Mouse (Mus musculus): ENCODE measurements around the gene Cmtr1. TPM values are rescaled to one million over a fixed set of nuclear protein-coding genes. Genes with fewer than 3 reads are reported as not detected.
"Not testable (repeated sequence)": the region's sequence is repeated elsewhere in the genome, so short reads cannot be mapped to it uniquely, and the experiment has no call there.

Gene Cmtr1
- 23.8 and 25.7 TPM in 2 replicates for polyA plus RNA-seq (2012; rRNA removed)

DNA sequence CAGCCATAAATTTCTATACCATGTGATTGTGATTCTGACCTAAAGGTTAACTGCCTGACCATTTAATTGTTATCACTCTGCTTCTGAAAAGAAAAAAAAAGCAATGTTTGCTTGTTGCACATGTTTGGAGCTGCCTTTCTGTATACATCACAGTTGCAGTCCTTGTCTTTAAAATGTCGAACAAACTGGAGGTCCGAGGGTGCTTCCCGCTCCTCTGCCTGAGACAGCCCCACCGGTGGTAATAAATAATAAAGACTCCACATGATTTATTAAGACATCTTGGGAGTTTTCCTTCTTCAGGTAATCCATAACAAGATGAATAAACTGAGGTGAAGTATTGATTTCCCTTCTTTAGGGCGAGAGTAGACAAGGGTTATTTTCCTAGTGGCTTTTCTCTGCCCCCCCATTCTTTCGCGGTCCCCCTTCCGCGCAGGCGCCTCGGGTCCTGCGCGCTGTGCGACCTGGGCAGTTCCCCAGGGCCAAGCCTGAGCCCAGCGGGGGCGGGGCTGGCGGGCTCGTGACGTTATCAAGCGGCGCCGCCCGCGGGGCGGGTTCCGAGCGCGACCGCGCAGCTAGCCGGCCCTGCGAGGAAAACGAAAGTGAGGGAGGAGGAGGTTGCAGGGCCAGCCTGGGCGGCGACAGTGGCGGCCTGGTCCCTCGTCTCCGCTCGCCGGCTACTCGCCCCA lies at the start of gene Cmtr1:
TSS of gene Cmtr1 (plus strand) at position 520 of the 686 bp plus-strand sequence.
- peak within 1 kb of the TSS; percentile 87 for H3K4me3 ChIP-seq (ENCODE audit: control insufficient read depth, low read depth, low read length)
- H3K27ac ChIP-seq (ENCODE audit: control insufficient read depth, insufficient read depth, low read depth, low read length): peak within 1 kb of the TSS; percentile 68
- no peaks in the 10 kb centered on the region for H3K27me3 ChIP-seq (ENCODE audit: control insufficient read depth, insufficient read depth, low read length)
- no peak for TF ChIP-seq CTCF (IDR thresholded peaks at IDR 0.05; ENCODE audit: control insufficient read depth, insufficient read depth, insufficient replicate concordance, low read depth, low read length)
- TF ChIP-seq POLR2A (IDR thresholded peaks at IDR 0.05; ENCODE audit: control insufficient read depth, low read depth, low read length): peak; percentile 80
- H3K36me3 ChIP-seq (ENCODE audit: control insufficient read depth, insufficient read depth, low read length): peaks cover 1% of the 10 kb centered on the region; the same call in 1 of the 2 replicates
- peaks cover 7% of the 10 kb centered on the region for H3K4me1 ChIP-seq (ENCODE audit: control insufficient read depth, insufficient read depth, low read length)

GRCm38 (mm10) chr17:29613453-29613852 lies 46.9 kb upstream of the Cmtr1 start:
- not testable (repeated sequence) for H3K27me3 ChIP-seq (ENCODE audit: control insufficient read depth, insufficient read depth, low read length); H3K36me3 ChIP-seq (ENCODE audit: control insufficient read depth, insufficient read depth, low read length); H3K27ac ChIP-seq (ENCODE audit: control insufficient read depth, insufficient read depth, low read depth, low read length); H3K4me3 ChIP-seq (ENCODE audit: control insufficient read depth, low read depth, low read length)
- peaks cover 11% of the 10 kb centered on the region for H3K4me1 ChIP-seq (ENCODE audit: control insufficient read depth, insufficient read depth, low read length)

DNA sequence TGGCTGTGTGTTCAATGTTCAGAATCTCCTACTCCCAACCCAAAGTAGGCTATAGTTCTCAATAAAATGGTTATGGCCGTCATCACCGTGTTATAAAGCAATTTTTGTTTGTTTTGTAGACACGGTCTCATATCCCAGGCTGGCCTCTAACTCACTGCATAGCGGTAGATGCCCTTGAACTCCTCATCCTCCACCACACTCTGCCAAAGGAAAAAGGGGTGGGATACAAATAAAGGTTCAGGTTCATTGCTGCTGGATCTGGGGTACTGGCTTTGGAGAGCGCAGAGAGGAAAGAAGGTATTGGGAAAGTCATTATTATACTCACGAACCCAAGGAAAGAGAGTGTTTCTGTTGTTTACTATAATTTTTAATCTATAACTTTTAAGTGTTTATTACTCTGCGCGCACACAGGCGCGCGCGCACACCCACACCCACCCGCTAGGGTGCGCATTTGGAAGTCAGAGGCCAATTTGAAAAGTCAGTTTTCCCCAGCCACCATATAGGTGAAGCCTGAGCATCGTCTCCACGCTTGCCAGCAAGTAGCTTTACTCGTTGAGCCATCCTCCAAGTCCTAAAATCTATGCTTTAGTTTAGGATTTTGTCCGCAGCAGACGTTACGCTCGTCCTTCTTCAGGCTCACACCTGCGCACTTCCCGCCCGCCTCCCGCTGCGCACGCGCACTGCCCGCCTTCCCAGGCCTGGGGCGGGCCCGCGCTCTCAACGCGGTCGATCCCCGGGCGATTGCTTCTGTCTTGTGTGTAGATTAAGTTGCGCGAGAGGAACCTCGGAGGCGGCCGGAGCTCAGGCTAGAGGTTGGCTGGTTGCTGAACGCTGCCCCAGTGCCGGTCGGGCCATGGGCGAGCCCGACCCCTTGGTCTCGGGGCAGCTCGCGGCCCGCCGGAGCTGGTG lies 46.0 kb upstream of the Cmtr1 start, which contains the start of the genes Rnf8 and Gm28043:
TSS of gene Rnf8 (plus strand) at position 676 of the 909 bp plus-strand sequence.
TSS of gene Gm28043 (plus strand) at position 762 of the 909 bp plus-strand sequence.
- peak within 1 kb of the TSS; percentile 92 for H3K4me3 ChIP-seq (ENCODE audit: control insufficient read depth, low read depth, low read length)
- TF ChIP-seq CTCF (IDR thresholded peaks at IDR 0.05; ENCODE audit: control insufficient read depth, insufficient read depth, insufficient replicate concordance, low read depth, low read length) (peak; percentile 37; the same call in 1 of the 2 replicates), POLR2A (IDR thresholded peaks at IDR 0.05; ENCODE audit: control insufficient read depth, low read depth, low read length) (0 out of 2 replicates have a peak, but pooled peaks have one; percentile 32)

DNA sequence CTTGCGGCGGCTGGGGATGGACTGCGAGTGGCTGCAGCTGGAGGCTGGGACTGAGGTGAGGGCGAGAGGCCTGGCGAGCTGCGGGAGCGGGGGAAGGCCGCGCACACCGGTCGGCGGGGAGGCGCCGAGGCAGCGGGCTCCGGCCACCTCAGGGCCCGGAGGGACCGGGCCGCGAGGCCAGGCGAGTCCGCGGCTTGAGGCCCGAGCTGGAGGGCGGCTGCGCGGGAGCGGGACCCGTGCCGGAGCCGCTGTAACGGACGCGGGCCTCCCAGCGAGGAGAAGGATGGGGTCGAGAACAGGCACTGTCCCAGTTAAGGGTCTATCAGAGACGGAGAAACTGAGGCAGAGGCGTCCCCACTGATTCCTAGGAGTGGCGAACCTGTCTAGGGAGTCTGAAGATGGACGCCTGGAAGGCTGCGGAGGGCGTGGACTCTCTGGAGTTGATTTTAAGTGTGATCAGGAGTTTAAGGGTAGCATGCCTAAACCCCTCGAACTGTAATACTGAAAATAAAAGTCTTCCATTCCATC lies 45.3 kb upstream of the Cmtr1 start:
- peak overlapping the region; percentile 92 for H3K4me3 ChIP-seq (ENCODE audit: control insufficient read depth, low read depth, low read length)
- H3K27ac ChIP-seq (ENCODE audit: control insufficient read depth, insufficient read depth, low read depth, low read length): peak overlapping the region; percentile 98
- peak; percentile 64 for TF ChIP-seq POLR2A (IDR thresholded peaks at IDR 0.05; ENCODE audit: control insufficient read depth, low read depth, low read length)
- TF ChIP-seq CTCF (IDR thresholded peaks at IDR 0.05; ENCODE audit: control insufficient read depth, insufficient read depth, insufficient replicate concordance, low read depth, low read length): no peak
- H3K36me3 ChIP-seq (ENCODE audit: control insufficient read depth, insufficient read depth, low read length): peaks cover 3% of the 10 kb centered on the region
- H3K27me3 ChIP-seq (ENCODE audit: control insufficient read depth, insufficient read depth, low read length): no peaks in the 10 kb centered on the region
- peaks cover 11% of the 10 kb centered on the region for H3K4me1 ChIP-seq (ENCODE audit: control insufficient read depth, insufficient read depth, low read length)

More for the DNA sequence above, 46.0 kb upstream of the Cmtr1 start, which contains the start of the genes Rnf8 and Gm28043:
- H3K36me3 ChIP-seq (ENCODE audit: control insufficient read depth, insufficient read depth, low read length): peaks cover 2% of the 10 kb centered on the region
- no peaks in the 10 kb centered on the region for H3K27me3 ChIP-seq (ENCODE audit: control insufficient read depth, insufficient read depth, low read length)
- peak within 1 kb of the TSS; percentile 98 for H3K27ac ChIP-seq (ENCODE audit: control insufficient read depth, insufficient read depth, low read depth, low read length)
- H3K4me1 ChIP-seq (ENCODE audit: control insufficient read depth, insufficient read depth, low read length): peaks cover 11% of the 10 kb centered on the region

GRCm38 (mm10) chr17:29615616-29616015 lies 44.8 kb upstream of the Cmtr1 start:
- H3K4me3 ChIP-seq (ENCODE audit: control insufficient read depth, low read depth, low read length): peak overlapping the region; percentile 92
- peak overlapping the region; percentile 98 for H3K27ac ChIP-seq (ENCODE audit: control insufficient read depth, insufficient read depth, low read depth, low read length)
- H3K27me3 ChIP-seq (ENCODE audit: control insufficient read depth, insufficient read depth, low read length): no peaks in the 10 kb centered on the region
- TF ChIP-seq POLR2A (IDR thresholded peaks at IDR 0.05; ENCODE audit: control insufficient read depth, low read depth, low read length) (no peak), CTCF (IDR thresholded peaks at IDR 0.05; ENCODE audit: control insufficient read depth, insufficient read depth, insufficient replicate concordance, low read depth, low read length) (no peak)
- peaks cover 11% of the 10 kb centered on the region for H3K4me1 ChIP-seq (ENCODE audit: control insufficient read depth, insufficient read depth, low read length)
- H3K36me3 ChIP-seq (ENCODE audit: control insufficient read depth, insufficient read depth, low read length): peaks cover 3% of the 10 kb centered on the region

DNA sequence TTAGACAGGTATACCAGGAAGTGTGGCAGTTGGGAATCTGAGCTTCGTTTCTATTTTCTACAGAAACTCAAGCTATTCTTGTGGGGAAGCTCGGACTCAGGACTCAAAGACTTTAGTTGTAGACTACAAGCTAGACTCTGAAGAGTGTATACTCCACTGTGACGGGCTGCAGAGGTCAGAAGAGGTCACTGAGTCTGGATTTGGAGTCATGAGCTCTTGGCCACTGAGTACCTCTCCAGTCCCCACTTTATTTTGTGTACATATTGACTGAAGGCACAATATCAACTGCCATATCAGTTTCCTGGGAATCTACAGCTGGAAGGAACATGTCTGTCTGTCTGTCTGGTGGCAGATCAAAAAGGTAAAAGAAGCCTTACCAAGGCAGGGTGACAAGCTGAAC lies 41.2 kb upstream of the Cmtr1 start:
- no peak for TF ChIP-seq POLR2A (IDR thresholded peaks at IDR 0.05; ENCODE audit: control insufficient read depth, low read depth, low read length)
- no peak for TF ChIP-seq CTCF (IDR thresholded peaks at IDR 0.05; ENCODE audit: control insufficient read depth, insufficient read depth, insufficient replicate concordance, low read depth, low read length)
- Histone ChIP-seq H3K36me3 (ENCODE audit: control insufficient read depth, insufficient read depth, low read length) (peaks cover 3% of the 10 kb centered on the region), H3K4me1 (ENCODE audit: control insufficient read depth, insufficient read depth, low read length) (peaks cover 11% of the 10 kb centered on the region), H3K4me3 (ENCODE audit: control insufficient read depth, low read depth, low read length) (no peak overlapping the region), H3K27me3 (ENCODE audit: control insufficient read depth, insufficient read depth, low read length) (no peaks in the 10 kb centered on the region), H3K27ac (ENCODE audit: control insufficient read depth, insufficient read depth, low read depth, low read length) (no peak overlapping the region)

DNA sequence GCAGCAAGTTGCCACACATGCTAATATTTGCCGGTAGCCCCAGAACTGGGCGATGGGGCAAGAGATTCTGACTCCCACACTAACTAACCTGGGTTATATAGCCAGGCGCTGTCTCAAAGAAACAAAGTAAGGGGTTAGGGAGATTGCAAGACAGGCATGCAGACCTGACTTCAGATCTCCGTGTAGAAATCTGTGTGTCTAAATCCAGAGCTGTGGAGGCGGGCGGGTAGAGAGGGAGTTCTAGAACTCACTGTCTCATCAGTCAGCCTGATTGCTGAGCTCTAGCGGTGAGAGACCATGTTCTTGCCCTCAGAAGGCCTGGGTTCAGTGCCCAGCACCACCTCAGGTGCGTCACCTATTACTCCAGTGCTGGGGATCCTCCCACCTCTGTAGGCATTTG lies 36.9 kb upstream of the Cmtr1 start:
- H3K4me1 ChIP-seq (ENCODE audit: control insufficient read depth, insufficient read depth, low read length): no peaks in the 10 kb centered on the region
- no peak overlapping the region for H3K4me3 ChIP-seq (ENCODE audit: control insufficient read depth, low read depth, low read length)
- H3K36me3 ChIP-seq (ENCODE audit: control insufficient read depth, insufficient read depth, low read length): peaks cover 3% of the 10 kb centered on the region
- no peaks in the 10 kb centered on the region for H3K27me3 ChIP-seq (ENCODE audit: control insufficient read depth, insufficient read depth, low read length)
- H3K27ac ChIP-seq (ENCODE audit: control insufficient read depth, insufficient read depth, low read depth, low read length): no peak overlapping the region
- no peak for TF ChIP-seq CTCF (IDR thresholded peaks at IDR 0.05; ENCODE audit: control insufficient read depth, insufficient read depth, insufficient replicate concordance, low read depth, low read length)
- no peak for TF ChIP-seq POLR2A (IDR thresholded peaks at IDR 0.05; ENCODE audit: control insufficient read depth, low read depth, low read length)

Measured in testis, adult 2 months (tissue).